Mouse (Mus musculus): ENCODE data around the gene Il5ra.

Il5ra gene

DNA sequence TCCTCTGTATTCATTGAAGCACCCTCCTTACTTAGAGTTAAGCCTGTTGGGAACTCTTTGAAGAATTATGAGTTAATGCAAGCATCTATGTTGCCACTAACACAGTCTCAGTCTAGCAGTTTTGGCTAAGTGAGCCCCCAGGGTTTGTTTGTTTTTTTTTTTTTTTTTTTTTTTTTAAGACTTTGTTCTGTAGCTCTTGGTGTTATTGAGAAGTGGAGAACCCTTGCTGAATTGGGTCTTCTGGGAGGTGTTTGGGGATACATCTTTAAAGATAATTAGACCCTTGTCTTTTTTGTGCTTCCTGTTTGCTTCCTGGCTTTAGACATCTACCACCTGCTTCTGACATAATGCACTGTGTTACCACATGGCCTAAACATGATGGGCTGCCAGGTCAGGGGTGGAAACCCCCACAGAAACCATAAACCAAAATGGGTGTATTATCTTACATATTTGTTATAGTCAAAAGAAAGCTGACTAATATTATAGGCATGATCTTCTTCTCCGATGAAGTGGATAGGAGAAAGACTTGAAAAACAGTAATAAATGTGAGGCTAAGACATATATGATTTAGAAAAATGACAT lies 8.5 kb downstream of the Il5ra start:
- DNase-seq (ENCODE audit: low read depth, low spot score) = no peak

DNA sequence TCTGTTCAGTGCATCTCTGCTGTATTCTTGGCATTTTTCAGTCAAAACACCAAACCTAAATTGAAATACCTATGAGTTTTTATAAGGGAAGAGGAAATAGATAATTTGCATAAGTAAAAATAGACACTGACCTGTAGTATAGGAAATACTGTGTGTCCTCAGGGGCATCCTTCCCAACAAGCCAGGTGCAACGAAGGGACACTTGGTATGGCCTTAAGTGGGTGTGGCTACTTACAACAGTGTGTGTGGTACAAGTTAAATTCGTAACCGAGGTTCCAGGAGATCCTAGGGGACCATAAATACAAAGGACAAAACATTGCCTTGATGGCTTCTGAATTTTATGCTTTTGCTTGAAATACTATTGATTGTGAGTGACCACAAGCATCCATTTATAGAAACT lies 10.6 kb downstream of the Il5ra start:
- DNase-seq (ENCODE audit: low read depth, low spot score) = no peak

DNA sequence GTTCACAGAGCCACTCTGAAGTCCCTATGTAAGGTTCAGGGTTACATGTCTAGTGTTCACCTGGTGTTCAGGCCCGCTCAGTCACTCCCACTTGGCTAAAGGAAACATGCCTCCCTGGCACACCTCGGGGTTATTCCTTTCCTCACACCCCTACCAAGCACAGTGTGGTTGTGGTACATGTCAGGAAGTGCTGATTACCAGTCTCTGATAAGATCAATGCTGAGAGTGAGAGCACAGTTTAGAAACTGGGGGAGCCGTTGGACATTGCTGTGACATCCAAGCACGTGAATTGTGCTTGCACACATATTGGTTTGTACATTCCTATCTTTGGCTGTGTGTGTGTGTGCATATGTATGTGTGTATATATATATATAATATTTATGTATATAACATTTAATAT lies 16.3 kb downstream of the Il5ra start:
- DNase-seq (ENCODE audit: low read depth, low spot score) = no peak

DNA sequence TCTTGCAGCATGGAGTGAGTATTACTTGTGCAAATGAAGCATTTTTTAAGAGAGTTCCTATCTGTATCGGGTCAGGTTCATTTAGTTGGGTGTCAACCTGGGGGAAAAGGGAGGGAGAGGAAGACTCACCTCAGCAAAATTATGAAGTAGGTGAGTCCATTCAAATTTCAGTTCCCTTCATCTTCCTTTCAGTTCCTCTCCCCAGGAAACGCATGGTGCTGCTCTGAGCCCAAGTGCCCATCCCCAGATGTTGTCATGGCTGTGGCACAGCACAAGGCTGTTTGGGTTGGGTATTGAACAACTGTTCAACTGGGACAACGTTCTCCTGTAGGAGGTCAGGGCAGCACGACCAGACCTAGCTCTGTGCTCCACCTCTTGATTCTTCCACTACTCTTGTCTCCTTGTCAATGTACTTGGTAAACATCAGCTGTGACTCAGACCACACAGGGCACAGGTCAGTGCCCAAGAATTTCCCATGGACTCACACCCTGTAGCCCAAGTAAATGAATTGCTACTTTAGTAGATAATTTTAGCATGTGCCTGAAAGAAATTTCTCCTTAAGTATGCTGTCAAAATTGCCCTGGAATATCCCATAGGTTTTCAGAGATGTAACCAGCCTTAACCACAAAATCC lies 19.0 kb downstream of the Il5ra start:
- DNase-seq (ENCODE audit: low read depth, low spot score) = no peak

DNA sequence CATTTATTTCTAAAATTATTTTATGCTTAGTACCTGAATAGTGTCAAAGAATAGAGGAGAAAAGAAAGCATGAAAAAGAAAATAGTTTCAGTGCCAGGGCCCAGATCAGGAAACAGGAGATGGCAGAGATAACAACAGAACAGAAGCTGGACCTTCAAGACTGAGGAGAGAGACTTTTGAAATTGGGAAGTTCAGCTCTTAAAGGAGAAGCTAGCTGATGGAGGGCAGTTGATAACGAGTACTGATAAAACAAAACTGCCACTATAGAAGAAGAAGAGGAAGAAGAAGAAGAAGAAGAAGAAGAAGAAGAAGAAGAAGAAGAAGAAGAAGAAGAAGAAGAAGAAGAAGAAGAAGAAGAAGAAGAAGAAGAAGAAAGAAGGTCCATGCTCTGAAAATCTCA lies 21.1 kb downstream of the Il5ra start:
- DNase-seq (ENCODE audit: low read depth, low spot score) = no peak

DNA sequence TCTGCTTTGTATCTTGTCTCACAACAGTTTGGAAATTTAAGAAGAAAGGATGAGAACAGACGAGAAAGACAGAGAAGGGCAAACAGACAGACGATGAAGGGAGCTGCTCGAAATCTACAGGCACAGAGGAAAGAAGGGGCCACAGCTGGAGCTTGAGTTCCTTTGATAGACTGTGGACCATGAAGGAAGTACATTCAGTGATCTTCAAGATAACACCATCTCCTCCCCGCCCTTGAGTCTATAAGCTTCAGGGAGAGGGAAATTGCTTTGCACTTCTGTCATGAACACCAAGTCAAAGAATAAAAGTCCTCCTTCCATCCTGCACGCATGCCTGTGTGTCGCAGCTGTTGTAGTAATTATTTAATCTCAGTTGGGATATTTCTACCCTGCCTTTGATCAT lies 22.8 kb downstream of the Il5ra start:
- peak; percentile 3 for DNase-seq (ENCODE audit: low read depth, low spot score)

DNA sequence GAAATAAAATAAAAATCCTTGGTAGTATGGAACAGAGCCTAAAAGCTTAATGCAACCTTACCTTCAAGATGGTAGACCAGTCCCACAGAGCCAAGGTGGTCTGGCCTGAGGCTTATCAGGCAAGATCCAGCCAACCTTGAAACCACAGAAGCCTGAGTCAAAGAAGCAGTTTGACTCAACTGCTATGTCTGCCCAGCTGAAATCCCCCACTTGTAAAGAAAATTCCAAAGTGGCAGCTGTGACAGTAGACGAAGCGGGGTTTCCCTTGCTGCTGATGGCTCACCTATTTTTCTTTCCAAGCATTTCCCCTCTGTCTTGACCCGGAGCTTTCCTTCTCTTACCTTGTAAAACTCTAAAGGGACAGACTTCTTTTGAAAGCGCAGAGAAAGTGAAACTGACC lies 23.2 kb downstream of the Il5ra start:
- DNase-seq (ENCODE audit: low read depth, low spot score) = peak; percentile 2

DNA sequence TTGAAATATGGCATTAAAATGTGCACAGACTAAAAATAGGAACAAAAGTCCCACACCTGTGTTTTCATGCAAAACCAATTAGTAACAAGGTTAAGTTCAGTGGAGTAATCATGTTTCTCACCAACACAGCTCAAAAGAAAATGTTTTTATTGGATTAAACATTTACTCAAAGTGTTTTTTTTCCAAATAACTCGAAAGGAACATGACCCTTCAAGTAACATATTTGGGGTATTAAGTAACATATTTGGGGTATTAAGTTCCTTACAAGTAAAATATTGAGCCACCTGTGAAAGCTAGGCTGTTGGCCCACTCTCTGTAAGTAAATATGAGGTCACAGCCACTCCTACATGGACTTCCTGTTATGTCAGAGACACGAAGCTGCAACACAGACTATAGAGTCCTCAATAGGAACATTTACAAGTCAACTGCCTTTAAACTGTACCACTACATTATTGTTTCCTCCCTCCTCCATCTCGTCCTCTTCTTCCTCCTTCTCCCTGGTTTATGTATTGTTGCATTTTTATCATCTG lies 43.3 kb downstream of the Il5ra start:
- no peak for DNase-seq (ENCODE audit: low read depth, low spot score)

DNA sequence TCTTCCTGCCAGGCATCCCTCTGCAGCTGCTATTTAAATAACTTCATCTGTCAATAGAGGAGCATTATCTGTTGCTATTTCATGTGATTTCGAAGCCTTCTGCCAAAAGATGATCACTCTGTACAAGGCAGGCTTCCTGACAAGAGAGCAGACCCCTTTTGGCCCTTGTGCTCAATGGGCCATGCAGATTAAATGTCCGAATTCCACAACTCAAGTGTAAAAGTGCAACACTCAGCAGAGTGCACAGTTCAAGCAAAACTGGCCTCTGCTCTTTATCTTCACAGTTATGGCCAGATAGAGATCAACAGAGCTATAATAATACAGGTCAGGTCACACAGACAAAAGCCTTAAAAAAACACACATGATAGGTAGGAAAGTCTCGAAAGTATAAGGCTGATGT lies 46.9 kb downstream of the Il5ra start:
- no peak for DNase-seq (ENCODE audit: low read depth, low spot score)

DNA sequence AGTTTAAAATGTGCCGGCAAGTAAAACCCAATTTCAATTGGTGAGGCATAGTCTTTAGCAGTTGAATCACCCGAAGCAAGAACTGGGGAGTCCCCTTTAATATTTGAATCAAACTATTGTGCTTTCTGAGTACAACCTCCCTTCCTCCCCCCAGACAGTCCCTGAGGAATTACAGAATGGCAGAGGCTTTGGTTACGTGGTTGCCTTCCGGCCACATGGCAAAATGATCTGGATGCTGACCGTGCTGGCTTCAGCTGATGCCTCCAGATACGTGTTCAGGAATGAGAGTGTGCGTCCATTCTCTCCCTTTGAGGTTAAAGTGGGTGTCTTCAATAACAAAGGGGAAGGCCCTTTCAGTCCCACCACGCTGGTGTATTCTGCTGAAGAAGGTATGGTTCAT lies 73.3 kb downstream of the Il5ra start:
- DNase-seq (ENCODE audit: low read depth, low spot score) = no peak

DNA sequence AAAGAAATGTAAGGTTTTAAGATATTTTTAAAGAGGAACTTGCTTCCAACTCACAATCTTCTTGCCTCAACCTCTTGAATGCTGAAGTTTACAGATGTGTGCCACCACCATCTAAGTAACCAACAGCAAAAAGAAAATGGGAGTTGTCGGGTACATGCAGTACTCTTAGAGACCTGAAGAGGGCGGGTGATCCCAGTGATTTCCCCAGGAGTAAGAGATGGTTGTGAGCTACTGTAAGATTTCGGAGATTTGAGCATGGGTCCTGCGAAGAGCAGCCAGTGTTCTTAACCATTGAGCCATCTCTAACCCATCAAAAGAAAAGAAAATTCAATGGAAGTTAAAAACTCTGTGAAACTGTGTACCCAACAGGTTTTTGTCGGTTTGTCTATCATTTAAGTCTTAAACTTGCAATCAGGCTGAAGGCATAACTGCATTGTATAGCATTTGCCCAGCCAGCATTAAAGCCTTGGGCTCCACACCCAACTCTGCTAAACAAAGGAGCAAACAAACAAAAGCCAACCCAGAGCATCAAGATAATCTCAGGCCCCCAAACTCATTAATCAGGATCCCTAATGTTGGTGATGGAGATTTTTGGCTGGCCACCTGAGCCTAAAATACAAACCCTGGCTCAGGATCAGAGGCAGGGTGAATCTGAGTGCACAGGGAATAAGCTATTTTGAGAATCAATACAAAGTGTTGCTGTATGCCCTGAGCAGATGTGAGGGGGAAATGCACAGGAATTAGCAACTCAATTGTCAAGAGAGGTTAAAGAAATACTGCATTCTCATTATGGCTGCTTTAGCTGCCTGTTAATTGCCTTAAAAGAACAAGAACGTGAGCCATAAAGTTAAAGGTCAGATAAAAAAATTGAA lies 84.8 kb downstream of the Il5ra start:
- DNase-seq (ENCODE audit: low read depth, low spot score) = peak; percentile 68
